Comparison of ENCODE assay signal across 13 mouse cellular contexts in genomic region chr10:122802901-122803300, GRCm38 (mm10).
DNase-seq lines count a peak whose midpoint lies in the region; ATAC-seq and TF ChIP-seq lines count a peak whose summit lies in the region.
"Had no signal": no experiment of that assay in that cellular context is flagged by ENCODE, and none has a peak within 500 bp of the region (broad histone marks: within the 10 kb centered on the region; RNA-seq: fewer than 3 reads in every experiment).

No protein-coding gene starts in this region.

- no peak for ATAC-seq in hindbrain, embryonic 16.5 days
- ATAC-seq: lung, postnatal 0 days had no signal

- DNase-seq in hindbrain, embryonic 10.5 days (ENCODE audit: low spot score): peak; percentile 21
- DNase-seq in testis, postnatal 14 days (ENCODE audit: low spot score): peak; percentile 45
- DNase-seq in testis, postnatal 10 days (ENCODE audit: low spot score): no peak
- DNase-seq in brain, embryonic 14.5 days (ENCODE audit: low read depth): peak; percentile 35
- DNase-seq in retina, embryonic 14.5 days (ENCODE audit: low spot score): peak; percentile 63
- no peak for DNase-seq in cerebellum, adult 2 months
- no peak for DNase-seq in kidney, postnatal 14 days
- DNase-seq: adrenal gland, postnatal 25 days; kidney, adult 9 months; right cerebral cortex, adult 18-20 months had no signal

- H3K4me1 ChIP-seq in hindbrain, embryonic 10.5 days (replicated peaks): peaks cover 22% of the 10 kb centered on the region
- H3K4me1 ChIP-seq in hindbrain, embryonic 16.5 days (ENCODE audit: control insufficient read depth, insufficient read depth, low read depth, low read length): peaks cover 10% of the 10 kb centered on the region; the same call in 1 of the 2 replicates
- H3K4me1 ChIP-seq in cerebellum, adult 2 months (ENCODE audit: control insufficient read depth, insufficient read depth, low read length): peaks cover 6% of the 10 kb centered on the region; the same call in 1 of the 2 replicates

- H3K36me3 ChIP-seq in hindbrain, embryonic 10.5 days: no peaks in the 10 kb centered on the region
- peaks cover 5% of the 10 kb centered on the region for H3K36me3 ChIP-seq in hindbrain, embryonic 16.5 days (ENCODE audit: control insufficient read depth, insufficient read depth, low read length)

- peaks cover 6% of the 10 kb centered on the region; the same call in 1 of the 2 replicates for H3K27me3 ChIP-seq in hindbrain, embryonic 10.5 days (ENCODE audit: insufficient read depth, poor library complexity, severe bottlenecking)
- no peaks in the 10 kb centered on the region for H3K27me3 ChIP-seq in hindbrain, embryonic 16.5 days (replicated peaks; ENCODE audit: control insufficient read depth, insufficient read depth, low read length)
- no peaks in the 10 kb centered on the region for H3K27me3 ChIP-seq in cerebellum, adult 2 months (ENCODE audit: control insufficient read depth, insufficient read depth, low read length)
- H3K27me3 ChIP-seq: neural tube, embryonic 13.5 days had no signal

- H3K4me3 ChIP-seq in hindbrain, embryonic 10.5 days: no peak overlapping the region
- no peak overlapping the region for H3K4me3 ChIP-seq in hindbrain, embryonic 16.5 days (ENCODE audit: low read length)
- no peak overlapping the region for H3K4me3 ChIP-seq in cerebellum, adult 2 months (replicated peaks; ENCODE audit: insufficient read depth, low read depth, low read length)
- H3K4me3 ChIP-seq: neural tube, embryonic 13.5 days had no signal

- H3K9ac ChIP-seq in hindbrain, embryonic 16.5 days (ENCODE audit: low read depth, low read length): no peak overlapping the region
- H3K9ac ChIP-seq: neural tube, embryonic 13.5 days had no signal

- no peak for TF ChIP-seq POLR2A in brain, embryonic 14.5 days (IDR thresholded peaks at IDR 0.05; ENCODE audit: borderline replicate concordance, extremely low read depth, insufficient read depth, insufficient read length, poor library complexity, severe bottlenecking)
- TF ChIP-seq POLR2A in cerebellum, adult 2 months (IDR thresholded peaks at IDR 0.05; ENCODE audit: borderline replicate concordance, insufficient read depth, low read length): no peak

- 45% methylated on average over 7 of the region's 7 CpGs for WGBS in hindbrain, embryonic 10.5 days
- 39% methylated on average over 7 of the region's 7 CpGs for WGBS in hindbrain, embryonic 16.5 days
- 70% methylated on average over 7 of the region's 7 CpGs for WGBS in cerebellum, adult 2 months

- peak overlapping the region; percentile 8; the same call in 1 of the 2 replicates for H3K27ac ChIP-seq in hindbrain, embryonic 10.5 days
- H3K27ac ChIP-seq in hindbrain, embryonic 16.5 days (ENCODE audit: low read depth, low read length): no peak overlapping the region
- no peak overlapping the region for H3K27ac ChIP-seq in cerebellum, adult 2 months (ENCODE audit: insufficient read depth, low read length)
- H3K27ac ChIP-seq: neural tube, embryonic 13.5 days had no signal

- H3K9me3 ChIP-seq in hindbrain, embryonic 10.5 days: 0 out of 2 replicates have a peak, but pooled peaks cover 3% of the 10 kb centered on the region
- H3K9me3 ChIP-seq in hindbrain, embryonic 16.5 days (ENCODE audit: control insufficient read depth, low read length): peaks cover 6% of the 10 kb centered on the region; the same call in 1 of the 2 replicates

- no peak for TF ChIP-seq CTCF in brain, embryonic 14.5 days (IDR thresholded peaks at IDR 0.05; ENCODE audit: borderline replicate concordance, extremely low read depth, insufficient read depth, insufficient read length)
- no peak for TF ChIP-seq CTCF in cerebellum, adult 2 months (IDR thresholded peaks at IDR 0.05; ENCODE audit: borderline replicate concordance, insufficient read depth, low read depth, low read length)

- no peak overlapping the region for H3K4me2 ChIP-seq in hindbrain, embryonic 16.5 days (ENCODE audit: low read length)

Comparison
In these comparisons a context has a peak if more than half of its experiments do, and no peak if none do; other contexts are left out.
1. DNase-seq: peak in hindbrain, embryonic 10.5 days (single experiment), testis, postnatal 14 days (single experiment), brain, embryonic 14.5 days (single experiment) and retina, embryonic 14.5 days (single experiment); none in testis, postnatal 10 days (single experiment), cerebellum, adult 2 months (0 of 2) and kidney, postnatal 14 days (single experiment).